Mouse (Mus musculus) common myeloid progenitor, adult 5-6 weeks (primary cell): ENCODE measurements at regions not wholly inside any gene's neighbourhood (a gene's known extent, or its start where the extent isn't known, plus 50 kb on each side); places are given as distances from the start of the nearest gene placed in this dataset.

ENCODE experiments used
- ATAC-seq: replicated peaks from 2 replicates; pipeline ENCODE4 v1.8.0; 2016; ENCODE audit warnings: low read depth, mild to moderate bottlenecking, moderate TSS enrichment, inconsistent platforms; ENCODE audit not compliant: poor library complexity, severe bottlenecking

DNA sequence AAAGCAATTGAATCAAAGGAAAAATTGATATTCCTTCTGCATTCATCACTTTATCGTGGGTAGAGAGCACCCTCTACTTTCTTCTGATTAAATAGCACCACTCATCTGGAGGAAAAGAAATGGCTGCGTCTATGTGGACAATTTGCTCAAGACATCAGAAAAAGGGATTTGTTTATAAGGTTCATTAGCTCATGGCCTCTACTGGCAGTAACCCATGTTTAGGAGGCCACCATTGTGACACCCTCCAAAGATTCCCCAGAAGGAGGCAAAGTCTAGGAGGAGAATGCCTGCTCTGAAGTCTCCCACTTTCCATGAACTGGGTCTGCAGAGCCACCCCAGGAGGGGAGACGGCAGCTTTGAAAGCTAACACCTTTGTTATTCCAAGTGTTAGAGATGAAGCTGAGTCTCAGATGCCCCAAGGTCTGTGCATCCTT, 147.2 kb upstream of the Plscr5 start:
- no peak for ATAC-seq

DNA sequence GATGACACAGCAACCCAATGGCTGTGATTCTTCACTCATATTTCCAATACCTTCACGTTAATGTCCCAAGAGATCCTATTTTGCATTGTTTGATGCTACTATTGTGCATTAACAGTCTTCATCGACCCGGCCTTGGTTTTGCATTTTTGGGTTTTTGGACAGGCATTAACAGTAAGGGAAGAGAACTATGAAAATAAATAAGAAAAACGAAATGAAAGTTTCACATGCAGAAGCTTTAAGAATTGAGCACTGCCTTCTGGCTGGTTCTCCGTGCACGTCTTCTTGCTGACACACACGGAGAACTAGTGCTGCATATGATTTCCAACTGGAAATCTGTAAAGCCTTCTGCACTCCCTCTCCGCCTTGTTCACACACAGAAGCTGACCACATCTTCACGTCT, 148.6 kb upstream of the Plscr5 start:
- ATAC-seq, result no peak

GRCm38 (mm10) chr9:92016521-92016920, 176.2 kb upstream of the Plscr5 start:
- no peak for ATAC-seq

GRCm38 (mm10) chr9:92015923-92016322, 176.8 kb upstream of the Plscr5 start:
- no peak for ATAC-seq

DNA sequence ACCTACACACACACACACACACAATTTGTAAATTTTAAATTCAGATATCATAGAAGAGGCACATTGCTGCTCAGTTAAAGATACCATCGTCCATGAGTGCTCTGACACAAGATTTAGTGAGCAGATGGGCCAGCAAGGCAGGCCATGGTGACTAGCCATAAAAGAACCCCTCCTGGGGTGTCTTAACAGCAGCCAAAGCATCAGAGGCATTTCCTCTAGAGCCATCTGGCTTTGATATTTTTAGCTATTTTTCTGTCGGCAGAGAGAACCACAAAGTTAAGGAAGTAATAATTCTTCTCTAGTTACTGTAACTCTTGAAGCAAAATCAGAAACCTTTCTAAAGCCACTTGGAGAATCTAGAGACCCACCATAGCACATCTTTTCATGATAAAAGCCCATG, 204.5 kb upstream of the Plscr5 start:
- ATAC-seq, result peak; percentile 93

GRCm38 (mm10) chr9:91981955-91982621, 210.6 kb upstream of the Plscr5 start:
- ATAC-seq, result peak; percentile 83

- ATAC-seq, result peak; percentile 41
These were observed 211.2 kb upstream of the Plscr5 start for GRCm38 (mm10) chr9:91981499-91981898.

DNA sequence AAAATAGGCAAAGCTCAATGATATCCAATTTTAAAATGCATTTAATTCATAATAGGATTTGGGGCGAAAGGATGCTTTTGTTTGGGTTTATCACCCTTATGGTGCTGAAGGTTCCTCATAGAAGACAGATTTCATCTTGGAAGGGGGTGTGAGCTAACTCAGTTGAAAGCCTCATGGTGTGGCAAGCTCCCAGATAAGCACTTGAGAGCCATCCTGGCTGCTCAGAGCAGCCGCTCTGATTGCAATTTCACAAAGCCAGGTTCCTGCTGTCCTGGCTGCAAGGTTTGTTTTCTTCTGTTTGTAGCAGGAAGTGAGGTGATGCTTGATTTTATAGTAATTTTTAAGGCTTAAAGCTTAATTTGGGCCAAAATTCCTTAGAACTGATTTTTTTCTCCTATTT, 228.7 kb upstream of the Plscr5 start:
- ATAC-seq, result no peak

GRCm38 (mm10) chr9:91962726-91963125, 230.0 kb upstream of the Plscr5 start:
- ATAC-seq, result no peak

DNA sequence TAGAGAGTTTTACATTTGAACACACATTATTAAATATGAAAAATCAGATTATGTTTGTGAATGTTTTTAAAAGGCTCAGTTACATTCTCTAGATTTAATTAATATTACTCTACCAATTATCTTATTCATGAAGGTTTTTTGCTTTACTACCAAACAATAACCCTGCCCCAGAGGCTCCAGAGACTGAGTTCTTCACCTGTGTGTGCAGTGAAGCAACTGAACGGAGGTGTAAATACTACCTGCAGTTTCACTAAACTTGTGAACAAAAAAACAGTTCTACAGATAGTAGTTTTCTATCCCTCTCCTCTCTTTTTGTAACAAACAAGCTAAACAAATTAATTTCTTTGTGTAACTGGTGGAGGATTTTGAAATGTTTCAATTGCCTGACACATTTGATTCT, 231.1 kb upstream of the Plscr5 start:
- no peak for ATAC-seq

DNA sequence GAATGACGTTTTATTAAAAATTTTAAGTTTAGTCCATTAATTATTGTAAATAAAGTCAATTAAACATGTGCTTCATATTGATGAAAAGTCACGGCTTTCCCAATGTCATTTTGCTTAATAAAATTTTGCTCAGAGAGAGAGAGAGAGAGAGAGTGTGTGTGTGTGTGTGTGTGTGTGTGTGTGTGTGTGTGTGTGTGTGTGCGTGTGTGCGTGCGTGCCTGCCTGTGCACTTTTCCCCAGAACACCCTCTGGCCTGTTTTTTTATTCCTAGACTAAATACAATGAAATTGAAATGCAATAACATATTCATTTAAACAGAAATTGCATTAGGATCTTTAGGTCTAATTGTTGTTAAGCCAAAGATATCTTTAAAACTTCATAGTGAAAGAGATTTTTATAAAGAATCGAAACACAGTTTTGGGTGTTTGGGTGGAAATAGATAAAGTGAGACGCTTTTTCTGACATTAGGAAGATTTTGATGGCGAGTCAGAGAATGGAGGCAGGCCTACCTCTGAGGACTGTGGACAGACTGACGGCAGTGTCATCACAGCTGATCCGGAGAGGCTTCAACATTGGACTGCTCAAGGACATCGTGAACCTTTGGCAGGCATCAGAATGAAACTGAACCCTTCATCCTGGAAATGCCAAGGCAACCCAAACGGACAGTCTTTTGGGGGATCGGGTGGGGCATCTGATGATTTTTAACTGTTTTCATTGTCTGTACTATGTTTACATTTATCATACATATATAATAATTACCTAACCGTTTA, 232.0 kb upstream of the Plscr5 start:
- no peak for ATAC-seq

DNA sequence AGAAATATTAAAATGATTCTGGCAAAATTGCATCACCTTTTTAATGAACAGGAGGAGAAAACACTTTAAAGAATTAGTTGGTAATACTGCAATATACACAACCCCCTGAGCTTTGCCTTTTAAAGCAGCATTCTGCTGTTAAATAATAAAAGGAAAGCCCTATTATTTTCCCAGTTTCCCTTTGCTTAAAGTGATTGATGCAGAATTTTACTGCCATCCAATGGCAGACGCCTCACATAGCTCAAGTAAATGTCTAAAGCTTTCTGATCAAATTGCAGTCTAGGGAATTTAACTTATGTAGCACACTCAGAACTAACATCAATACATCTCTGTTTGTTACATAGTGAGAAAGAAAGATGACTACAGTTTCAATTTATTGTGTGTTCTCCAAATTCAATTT, 233.1 kb upstream of the Plscr5 start:
- ATAC-seq, result no peak

DNA sequence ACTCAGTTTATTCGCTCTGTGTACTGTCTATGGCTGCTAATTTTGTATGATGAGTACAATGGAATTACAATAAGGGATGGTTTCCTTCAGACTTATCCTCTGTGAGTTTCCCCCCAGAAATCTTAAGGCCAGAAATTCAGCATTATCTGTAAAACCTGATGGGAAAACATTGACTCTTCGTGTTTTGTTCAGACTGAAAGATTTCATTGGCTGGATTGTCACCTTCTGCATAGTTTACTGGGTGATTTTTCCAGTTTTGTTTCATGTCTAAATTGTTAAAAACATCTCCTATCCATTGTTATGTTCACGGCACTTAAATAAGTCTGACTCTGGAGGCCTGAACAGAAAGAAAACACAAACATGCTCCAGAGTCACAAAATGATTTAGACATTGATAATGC, 233.7 kb upstream of the Plscr5 start:
- no peak for ATAC-seq

DNA sequence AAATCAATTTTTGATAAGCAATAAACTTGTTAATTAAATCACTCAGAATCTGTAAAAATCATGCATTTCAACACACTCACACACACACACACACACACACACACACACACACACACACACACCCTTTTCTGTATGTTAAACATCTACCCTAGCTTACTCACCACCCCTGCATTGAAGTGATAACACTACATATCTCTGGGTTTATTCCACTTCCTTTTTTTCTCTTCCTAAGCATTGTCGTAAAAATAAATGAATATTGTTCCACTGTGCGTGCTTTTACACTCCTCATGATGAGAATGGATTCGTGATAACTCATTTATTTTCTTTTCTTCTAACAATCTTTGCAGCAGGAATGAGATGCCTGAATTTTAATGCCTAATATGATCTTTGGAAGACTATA, 234.3 kb upstream of the Plscr5 start:
- peak; percentile 98 for ATAC-seq

- no peak for ATAC-seq
These were observed 235.7 kb upstream of the Plscr5 start for GRCm38 (mm10) chr9:91957061-91957460.

- no peak for ATAC-seq
These were observed 244.0 kb upstream of the Plscr5 start for GRCm38 (mm10) chr9:91948746-91949145.

DNA sequence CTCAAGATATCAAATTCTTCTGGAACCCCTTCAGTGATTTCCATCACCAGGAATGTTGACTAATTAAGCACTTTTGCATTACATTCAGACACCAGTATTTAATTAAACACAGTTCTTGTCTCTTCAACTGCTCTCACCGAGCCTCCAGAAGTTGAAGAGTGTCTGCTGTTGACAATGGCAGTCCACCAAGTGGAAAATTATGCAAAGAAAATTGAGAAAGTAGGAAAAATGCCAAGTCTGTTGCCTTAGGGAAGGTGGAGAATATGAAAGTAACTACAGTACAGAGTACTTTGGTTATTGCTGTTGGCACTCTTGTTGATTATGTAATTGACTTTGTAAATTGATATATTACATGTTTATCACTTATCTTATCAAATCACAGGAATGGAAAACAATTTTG, 250.7 kb upstream of the Plscr5 start:
- ATAC-seq, result no peak

GRCm38 (mm10) chr9:91938729-91939128, 254.0 kb upstream of the Plscr5 start:
- no peak for ATAC-seq

GRCm38 (mm10) chr9:91904066-91904465, 288.7 kb upstream of the Plscr5 start:
- ATAC-seq, result no peak

- no peak for ATAC-seq
These were observed 291.8 kb upstream of the Plscr5 start for GRCm38 (mm10) chr9:91900956-91901355.

- no peak for ATAC-seq
These were observed 315.9 kb upstream of the Plscr5 start for GRCm38 (mm10) chr9:91876823-91877222.

DNA sequence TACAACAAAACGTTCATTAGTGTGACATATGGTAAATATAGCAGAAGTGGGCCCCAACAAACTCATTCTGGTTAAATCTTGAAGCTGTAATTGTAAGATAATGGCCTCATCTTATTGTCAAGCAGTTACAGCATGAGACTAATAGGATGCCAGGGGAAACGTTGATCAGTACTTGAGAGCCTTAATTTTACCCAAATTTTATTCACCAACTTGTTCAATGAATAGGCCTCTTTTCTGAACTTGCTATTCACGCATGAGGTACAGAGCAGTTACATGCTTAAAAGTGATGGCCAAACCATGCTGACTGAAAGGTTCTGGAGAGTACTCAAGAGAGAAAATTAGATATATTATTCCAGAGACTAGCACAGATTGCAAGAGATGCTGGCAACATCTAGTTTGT, 361.2 kb upstream of the Plscr5 start:
- ATAC-seq, result no peak
